Mouse (Mus musculus) liver, postnatal 0 days (tissue): ENCODE data around the gene Arhgap23.

Experiments
- CTCF ChIP-seq: sonication (generic); IDR thresholded peaks from 2 replicates; pipeline ENCODE4 v1.5.1; 2016; ENCODE audit warnings: antibody characterized with exemption, low read depth
- EP300 ChIP-seq: IDR thresholded peaks from 2 replicates; pipeline ENCODE4 v1.6.1; 2016; ENCODE audit warnings: antibody characterized with exemption, low read depth, mild to moderate bottlenecking

- TF ChIP-seq CTCF (no peak), EP300 (peak; percentile 98)
Measured at GRCm38 (mm10) chr11:97445999-97446511, 30.7 kb downstream of the Arhgap23 start.
